Mouse (Mus musculus) megakaryocyte-erythroid progenitor cell, adult 5-6 weeks (primary cell): ENCODE data around the gene Grin2d. TPM values are rescaled to one million over a fixed set of nuclear protein-coding genes. Genes with fewer than 3 reads are reported as not detected.
A peak's percentile ranks its signal among the peaks of the same experiment; 100 is the strongest.

Source experiments
- ATAC-seq: replicated peaks from 2 replicates; pipeline ENCODE4 v1.8.0; 2016; ENCODE audit warnings: mild to moderate bottlenecking, inconsistent platforms; ENCODE audit not compliant: severe bottlenecking, poor library complexity, low FRiP score, low TSS enrichment
- total RNA-seq, 2 experiments: library from RNA; stranded (forward) in 1 of 2; stranded (reverse) in 1 of 2; fragments of 200-1000, 215-1000 nt in 1 of 2; fragments of >200 nt in 1 of 2; fragmentation: Nextera tagmentation in 1 of 2; gene quantifications; 2 replicates each; pipeline ENCODE4 v1.2.3; 2014 to 2017

Gene Grin2d
- total RNA-seq, 2 experiments from 2014 or later: 0.92 TPM; not detected in 1

DNA sequence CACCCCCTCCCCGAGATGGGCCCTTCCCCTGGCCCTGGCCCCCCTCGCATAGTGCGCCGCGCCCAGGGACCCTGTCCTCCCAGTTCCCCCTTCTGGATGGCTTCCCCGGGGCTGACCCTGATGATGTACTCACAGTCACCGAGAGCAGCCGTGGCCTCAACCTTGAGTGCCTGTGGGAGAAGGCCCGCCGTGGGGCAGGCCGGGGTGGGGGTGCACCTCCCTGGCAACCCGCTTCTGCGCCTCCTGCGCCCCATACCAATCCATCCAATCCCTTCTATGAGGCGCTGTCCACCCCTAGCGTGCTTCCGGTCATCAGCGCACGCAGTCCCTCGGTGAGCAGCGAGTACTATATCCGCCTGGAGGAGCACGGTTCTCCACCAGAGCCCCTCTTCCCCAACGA is 84.9 kb downstream of the Grin2d start:
- ATAC-seq: no peak

DNA sequence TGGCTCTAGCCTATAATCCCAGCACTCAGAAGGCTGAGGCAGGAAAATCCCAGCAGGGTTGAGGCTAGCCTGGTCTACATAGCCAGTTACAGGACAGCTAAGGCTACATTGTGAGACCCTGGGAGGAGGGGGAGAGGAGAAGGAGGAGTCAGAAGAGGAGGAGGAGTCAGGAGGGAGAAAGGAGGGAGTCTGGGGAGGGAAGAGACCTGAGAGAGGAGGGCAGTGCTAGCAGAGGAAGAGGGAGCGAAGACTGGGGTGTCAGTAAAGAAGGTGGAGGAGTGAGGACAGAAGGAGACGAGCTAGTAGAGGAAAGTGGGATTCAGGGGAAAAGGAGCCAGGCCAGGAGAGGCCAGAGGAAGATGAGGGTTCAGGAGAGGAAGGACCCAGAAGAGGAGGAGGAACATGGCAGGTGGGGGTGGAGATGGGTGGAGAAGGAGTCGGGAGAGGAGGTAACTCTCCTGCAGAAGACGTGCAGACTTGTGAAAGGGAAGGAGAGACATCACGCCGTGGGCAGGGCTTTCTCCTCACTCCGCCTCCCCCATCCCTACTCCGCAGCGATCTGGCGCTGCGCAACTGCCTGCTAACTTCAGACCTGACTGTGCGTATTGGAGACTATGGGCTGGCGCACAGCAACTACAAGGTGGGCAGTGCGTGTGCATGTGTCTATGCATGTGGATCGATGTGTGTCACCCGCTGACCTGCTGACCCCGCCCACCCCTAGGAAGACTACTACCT is 86.3 kb downstream of the Grin2d start:
- no peak for ATAC-seq

DNA sequence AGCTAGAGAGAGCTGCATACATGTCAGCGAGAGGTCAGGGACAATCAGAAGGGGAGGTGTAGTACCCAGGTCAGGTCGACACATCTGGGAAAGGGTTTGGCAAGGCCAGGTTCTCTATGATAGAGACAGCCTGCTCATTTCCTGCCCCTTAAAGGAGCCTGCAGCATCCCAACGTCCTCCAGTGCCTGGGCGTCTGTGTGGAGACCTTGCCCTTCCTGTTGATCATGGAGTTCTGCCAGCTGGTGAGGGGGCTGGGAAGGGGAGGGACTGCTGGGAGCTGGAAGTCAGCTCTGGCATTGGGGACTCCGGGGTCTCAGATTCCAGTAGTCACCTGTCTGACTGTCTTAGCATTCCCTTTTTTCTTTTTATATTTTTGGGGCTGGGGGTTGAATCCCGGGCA is 87.5 kb downstream of the Grin2d start:
- no peak for ATAC-seq

DNA sequence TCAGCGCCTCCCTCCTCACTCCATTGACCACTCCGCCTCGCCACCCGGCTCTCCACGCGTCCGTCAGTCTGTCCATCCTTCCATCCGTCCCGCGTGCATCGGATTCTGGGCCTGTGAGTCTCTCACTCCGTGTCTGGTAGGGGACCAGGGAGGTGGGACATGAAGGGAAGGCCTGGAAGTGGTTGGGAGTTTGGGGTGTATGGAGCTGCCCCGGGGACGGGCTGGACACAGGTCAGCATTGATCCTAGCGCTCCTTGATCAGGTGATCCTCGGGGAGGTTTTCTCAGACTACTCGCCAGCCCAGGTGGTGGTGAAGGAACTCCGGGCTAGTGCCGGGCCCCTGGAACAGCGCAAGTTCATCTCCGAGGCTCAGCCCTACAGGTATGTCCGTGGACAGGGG is 90.5 kb downstream of the Grin2d start:
- no peak for ATAC-seq

DNA sequence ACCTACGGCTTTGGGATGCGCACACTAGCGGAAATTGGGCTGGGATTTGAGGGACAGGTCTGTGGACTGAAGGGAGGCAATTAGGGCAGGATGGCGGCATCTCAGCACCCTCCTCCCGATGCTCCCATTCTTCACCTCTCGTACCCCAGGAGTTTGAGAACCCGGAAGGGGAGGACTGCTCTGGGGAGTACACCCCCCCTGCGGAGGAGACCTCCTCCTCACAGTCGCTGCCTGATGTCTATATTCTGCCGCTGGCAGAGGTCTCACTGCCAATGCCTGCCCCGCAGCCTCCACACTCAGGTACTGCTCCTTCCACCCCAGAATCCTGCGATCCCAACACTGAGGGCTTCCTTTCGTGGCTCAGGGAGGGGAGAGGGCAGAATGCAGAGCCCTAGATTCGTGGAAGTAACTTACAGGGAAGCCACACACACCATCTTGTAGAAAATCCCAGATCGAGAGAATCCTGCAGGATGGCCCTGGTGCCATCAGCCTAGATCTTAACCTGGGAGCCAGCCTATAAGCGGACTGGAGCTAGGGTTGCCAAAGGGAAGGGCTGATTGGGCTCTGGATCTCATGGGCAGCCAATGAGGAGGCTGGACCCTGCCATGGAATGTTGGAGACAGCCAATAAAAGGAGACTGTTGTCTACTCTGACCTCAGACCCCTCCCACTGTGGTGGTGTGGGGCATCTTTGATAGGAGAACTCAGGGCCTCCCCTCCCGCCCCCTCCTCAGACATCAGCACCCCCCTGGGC is 91.3 kb downstream of the Grin2d start:
- ATAC-seq: 0 out of 2 replicates have a peak, but pooled peaks have one; percentile 19

DNA sequence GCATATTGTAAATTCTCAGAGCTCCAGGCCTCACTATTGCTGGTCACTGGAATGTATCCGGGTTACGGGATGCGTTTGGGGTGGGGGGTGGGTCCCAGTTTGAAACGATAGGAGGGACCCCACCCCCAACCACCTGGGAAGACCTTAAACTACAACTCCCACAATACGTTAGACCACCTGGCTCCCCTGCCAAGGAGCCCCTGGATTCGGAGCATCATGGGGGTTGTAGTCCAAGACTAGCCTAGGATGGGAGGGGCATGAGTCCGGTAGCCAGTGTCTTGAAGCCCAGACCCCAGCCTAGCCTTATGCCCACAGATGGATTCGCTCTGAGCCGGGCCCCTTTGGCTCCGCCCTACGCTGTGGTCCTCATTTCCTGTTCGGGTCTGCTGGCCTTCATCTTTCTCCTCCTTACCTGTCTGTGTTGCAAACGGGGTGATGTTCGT is 92.0 kb downstream of the Grin2d start:
- no peak for ATAC-seq

DNA sequence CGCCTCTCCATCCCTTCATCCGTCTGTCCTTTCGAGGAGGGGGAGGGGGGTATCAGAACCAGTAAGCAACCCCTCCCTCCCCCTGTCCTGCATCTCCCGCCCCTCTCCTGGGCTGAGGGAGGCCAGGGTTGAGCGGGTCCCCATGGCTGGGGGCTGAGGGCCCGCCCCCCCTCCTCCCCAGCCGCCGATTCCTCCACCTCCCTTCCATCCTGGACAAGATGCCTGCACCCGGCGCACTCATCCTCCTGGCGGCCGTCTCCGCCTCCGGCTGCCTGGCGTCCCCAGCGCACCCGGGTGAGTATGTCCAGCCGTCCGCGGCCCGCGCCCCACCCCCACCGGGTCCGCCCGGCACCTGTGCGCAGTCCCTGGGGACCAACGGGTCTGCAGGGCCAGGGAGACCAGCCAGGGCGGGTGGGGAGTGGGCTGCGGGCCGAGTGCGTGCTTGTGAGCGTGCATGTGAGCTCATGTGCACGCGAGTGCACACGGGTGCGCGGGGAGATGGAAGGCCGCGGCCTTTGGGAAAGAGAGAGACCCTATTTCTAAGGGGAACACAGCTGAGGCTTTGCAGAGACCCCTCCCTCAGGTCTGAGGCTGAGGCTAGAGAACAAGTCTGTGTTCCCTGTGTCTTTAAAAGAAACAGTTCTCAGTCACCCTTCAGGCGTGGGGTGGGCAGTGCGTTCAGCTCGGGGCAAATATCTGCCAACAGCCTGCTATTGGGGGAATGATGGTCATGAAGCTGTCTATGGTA is 92.6 kb downstream of the Grin2d start:
- ATAC-seq: no peak

DNA sequence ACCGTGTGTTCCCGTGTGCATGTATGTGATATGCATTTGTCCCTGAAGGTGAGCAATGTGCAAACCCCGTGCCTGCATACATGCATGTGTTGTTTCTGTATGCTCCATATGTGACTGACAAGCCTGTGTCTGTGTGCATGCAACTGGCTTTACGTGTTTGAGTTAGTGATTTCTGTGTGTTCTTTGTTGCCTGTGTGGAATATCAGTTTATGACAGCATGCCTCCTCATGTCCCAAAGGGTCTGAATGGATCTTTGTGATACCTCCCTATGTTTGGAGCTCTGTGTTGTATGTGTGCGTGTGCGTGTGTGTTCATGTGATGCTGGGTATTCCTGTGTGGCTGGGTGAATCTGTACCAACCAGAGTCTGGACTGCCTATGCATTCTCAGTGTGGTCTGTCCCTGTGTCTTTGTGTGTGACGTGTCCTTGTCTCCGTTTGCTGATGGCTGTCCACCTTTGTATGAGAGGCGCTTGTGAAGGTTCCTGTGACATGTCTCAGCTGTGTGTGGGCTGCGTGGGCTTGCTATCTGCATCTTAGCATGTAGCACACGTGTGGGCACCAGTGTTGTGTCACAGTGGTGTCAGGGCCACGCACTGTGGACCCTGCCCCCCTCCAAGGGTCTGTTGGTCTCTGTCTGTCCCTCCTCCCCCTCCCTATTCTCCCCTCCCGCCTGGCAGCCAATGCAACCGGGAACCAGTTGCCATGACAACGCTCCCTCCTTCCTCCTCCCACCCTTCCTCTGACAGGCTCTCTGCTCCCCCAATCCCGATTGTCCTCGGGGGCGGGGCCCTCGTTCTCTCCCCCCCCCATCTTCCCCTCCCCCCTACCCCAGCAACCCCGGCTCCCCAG is 93.4 kb downstream of the Grin2d start, which contains the start of gene Sult2b1:
TSS of gene Sult2b1 (minus strand) at position 146 of the 849 bp plus-strand sequence.
- no peak for ATAC-seq

DNA sequence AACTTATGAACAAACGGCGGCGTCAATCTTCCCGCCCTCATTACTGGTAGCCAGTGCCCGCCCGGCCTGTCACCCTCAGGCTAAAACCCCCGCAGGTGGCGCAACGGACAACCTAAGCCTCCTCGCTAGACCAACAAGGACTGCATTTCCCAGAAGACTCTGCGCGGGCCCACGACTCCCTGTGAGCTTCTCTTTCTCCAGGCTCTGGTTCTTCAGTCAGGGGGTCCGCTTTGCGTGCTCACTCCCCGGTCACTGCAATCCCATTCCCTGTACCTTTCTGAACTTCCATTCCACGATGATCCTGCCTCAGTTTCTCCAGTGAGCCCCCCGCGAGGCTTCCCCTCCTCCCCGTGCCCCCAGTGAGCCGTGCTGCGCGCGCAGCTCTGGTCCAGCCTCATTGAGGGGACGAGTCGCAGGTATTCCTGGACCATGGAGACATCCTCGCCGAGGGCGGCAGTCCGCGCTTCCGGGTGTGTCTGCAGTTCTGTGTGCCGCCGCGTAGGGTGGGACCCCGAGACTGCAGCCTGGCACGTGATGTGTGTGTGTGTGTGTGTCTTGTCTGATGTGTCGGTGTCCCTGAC is 94.6 kb downstream of the Grin2d start, which contains the start of gene Lmtk3:
TSS of gene Lmtk3 (plus strand) at position 228 of the 581 bp plus-strand sequence.
- peak; percentile 41 for ATAC-seq

DNA sequence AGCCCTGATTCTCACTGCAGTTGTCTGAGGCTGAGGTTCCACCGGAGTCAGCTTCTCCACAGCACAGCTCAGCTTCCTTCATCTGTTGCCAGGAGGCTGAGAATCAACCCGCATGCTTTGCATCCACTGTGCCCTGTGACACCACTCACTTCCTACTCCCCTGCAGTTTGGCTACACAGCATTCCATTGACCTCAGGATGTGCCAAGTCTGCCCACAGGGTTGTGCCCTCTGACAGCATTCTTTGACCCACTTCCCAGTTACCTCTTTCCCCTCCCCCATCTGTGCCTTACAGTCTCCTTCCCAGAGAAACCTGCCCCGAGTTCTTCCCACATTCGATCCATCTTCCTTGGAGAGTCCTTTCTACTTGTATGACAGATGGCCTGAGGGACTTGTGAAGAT is 95.9 kb downstream of the Grin2d start:
- no peak for ATAC-seq

Other genes with a start within 250 kb of the Grin2d start
- not detected in 2 replicates for gene Mamstr, start 238.4 kb downstream of the Grin2d start, total RNA-seq (2014; fragmentation: Nextera tagmentation)
- not detected in 2 replicates for gene Mamstr, start 238.4 kb downstream of the Grin2d start, total RNA-seq (2017)
- gene Fut2, start 212.0 kb downstream of the Grin2d start, total RNA-seq (2014; fragmentation: Nextera tagmentation): not detected in 2 replicates
- gene Fut2, start 212.0 kb downstream of the Grin2d start, total RNA-seq (2017): not detected in 2 replicates
- gene Ntn5, start 194.4 kb downstream of the Grin2d start, total RNA-seq (2014; fragmentation: Nextera tagmentation): not detected in 2 replicates
- not detected in 2 replicates for gene Ntn5, start 194.4 kb downstream of the Grin2d start, total RNA-seq (2017)
- not detected in 2 replicates for gene Sec1, start 184.0 kb downstream of the Grin2d start, total RNA-seq (2014; fragmentation: Nextera tagmentation)
- gene Sec1, start 184.0 kb downstream of the Grin2d start, total RNA-seq (2017): not detected in 2 replicates
- gene Car11, start 178.5 kb downstream of the Grin2d start, total RNA-seq (2014; fragmentation: Nextera tagmentation): not detected in 2 replicates
- gene Car11, start 178.5 kb downstream of the Grin2d start, total RNA-seq (2017): not detected in 2 replicates
- gene Dbp, start 173.3 kb downstream of the Grin2d start, total RNA-seq (2014; fragmentation: Nextera tagmentation): 7.1 and 9.1 TPM in 2 replicates
- 5.6 and 6.2 TPM in 2 replicates for gene Dbp, start 173.3 kb downstream of the Grin2d start, total RNA-seq (2017)
- 2,679 and 3,223 TPM in 2 replicates for gene Rpl18, start 162.9 kb downstream of the Grin2d start, total RNA-seq (2014; fragmentation: Nextera tagmentation)
- 1,594 and 2,062 TPM in 2 replicates for gene Rpl18, start 162.9 kb downstream of the Grin2d start, total RNA-seq (2017)
- 16.3 and 19.8 TPM in 2 replicates for gene Sphk2, start 160.4 kb downstream of the Grin2d start, total RNA-seq (2014; fragmentation: Nextera tagmentation)
- gene Sphk2, start 160.4 kb downstream of the Grin2d start, total RNA-seq (2017): 7.5 and 7.8 TPM in 2 replicates
- gene Fam83e, start 157.2 kb downstream of the Grin2d start, total RNA-seq (2014; fragmentation: Nextera tagmentation): 1.1 and 2.1 TPM in 2 replicates
- 0.61 and 2.9 TPM in 2 replicates for gene Fam83e, start 157.2 kb downstream of the Grin2d start, total RNA-seq (2017)
- not detected in 2 replicates for gene Spaca4, start 152.6 kb downstream of the Grin2d start, total RNA-seq (2014; fragmentation: Nextera tagmentation)
- gene Spaca4, start 152.6 kb downstream of the Grin2d start, total RNA-seq (2017): not detected in 2 replicates
- not detected in 2 replicates for gene Lmtk3, start 94.6 kb downstream of the Grin2d start, total RNA-seq (2014; fragmentation: Nextera tagmentation)
- gene Lmtk3, start 94.6 kb downstream of the Grin2d start, total RNA-seq (2017): not detected in 2 replicates
- gene Sult2b1, start 93.7 kb downstream of the Grin2d start, total RNA-seq (2014; fragmentation: Nextera tagmentation): 0.84 TPM in 1 of 2 replicates, not detected in the other
- gene Sult2b1, start 93.7 kb downstream of the Grin2d start, total RNA-seq (2017): not detected in 2 replicates
- 27.2 and 30.8 TPM in 2 replicates for gene Cyth2, start 63.8 kb downstream of the Grin2d start, total RNA-seq (2014; fragmentation: Nextera tagmentation)
- 36.9 and 38.0 TPM in 2 replicates for gene Cyth2, start 63.8 kb downstream of the Grin2d start, total RNA-seq (2017)
- gene Kcnj14, start 53.6 kb downstream of the Grin2d start, total RNA-seq (2014; fragmentation: Nextera tagmentation): not detected in 2 replicates
- gene Kcnj14, start 53.6 kb downstream of the Grin2d start, total RNA-seq (2017): not detected in 2 replicates
- gene Grwd1, start 47.4 kb downstream of the Grin2d start, total RNA-seq (2014; fragmentation: Nextera tagmentation): 45.7 and 67.7 TPM in 2 replicates
- 22.1 and 39.4 TPM in 2 replicates for gene Grwd1, start 47.4 kb downstream of the Grin2d start, total RNA-seq (2017)
- gene Kdelr1, start 5.6 kb downstream of the Grin2d start, total RNA-seq (2014; fragmentation: Nextera tagmentation): 76.7 and 91.3 TPM in 2 replicates
- 44.4 and 50.2 TPM in 2 replicates for gene Kdelr1, start 5.6 kb downstream of the Grin2d start, total RNA-seq (2017)
- not detected in 2 replicates for gene Syngr4, start 18.3 kb upstream of the Grin2d start, total RNA-seq (2014; fragmentation: Nextera tagmentation)
- not detected in 2 replicates for gene Syngr4, start 18.3 kb upstream of the Grin2d start, total RNA-seq (2017)
- gene Tmem143, start 18.6 kb upstream of the Grin2d start, total RNA-seq (2014; fragmentation: Nextera tagmentation): 9.1 and 10.3 TPM in 2 replicates
- gene Tmem143, start 18.6 kb upstream of the Grin2d start, total RNA-seq (2017): 7.3 and 11.3 TPM in 2 replicates
- 167 and 180 TPM in 2 replicates for gene Emp3, start 43.0 kb upstream of the Grin2d start, total RNA-seq (2014; fragmentation: Nextera tagmentation)
- gene Emp3, start 43.0 kb upstream of the Grin2d start, total RNA-seq (2017): 109 and 112 TPM in 2 replicates
- gene Ccdc114, start 45.7 kb upstream of the Grin2d start, total RNA-seq (2014; fragmentation: Nextera tagmentation): 2.3 and 5.3 TPM in 2 replicates
- 4.1 and 4.6 TPM in 2 replicates for gene Ccdc114, start 45.7 kb upstream of the Grin2d start, total RNA-seq (2017)
- gene Abcc6, start 151.9 kb upstream of the Grin2d start, total RNA-seq (2014; fragmentation: Nextera tagmentation): not detected in 2 replicates
- not detected in 2 replicates for gene Abcc6, start 151.9 kb upstream of the Grin2d start, total RNA-seq (2017)
- 86.4 and 105 TPM in 2 replicates for gene Nomo1, start 155.3 kb upstream of the Grin2d start, total RNA-seq (2014; fragmentation: Nextera tagmentation)
- 76.8 and 89.3 TPM in 2 replicates for gene Nomo1, start 155.3 kb upstream of the Grin2d start, total RNA-seq (2017)
- not detected in 2 replicates for gene Kcnj11, start 222.4 kb upstream of the Grin2d start, total RNA-seq (2014; fragmentation: Nextera tagmentation)
- not detected in 2 replicates for gene Kcnj11, start 222.4 kb upstream of the Grin2d start, total RNA-seq (2017)